Mouse (Mus musculus) heart, postnatal 10 days (tissue): ENCODE data around the gene Islr. TPM values are rescaled to one million over a fixed set of nuclear protein-coding genes. Genes with fewer than 3 reads are reported as not detected.

Experiments used
- DNase-seq, 2 experiments: peaks; one replicate each; pipeline ENCODE4 v3.0.0; 2021
- intact Hi-C: fragments of 180-260 bp; cut with DNase I; formaldehyde crosslinking; loops from one replicate; pipeline ENCODE4 v1.15.1; 2025
- total RNA-seq, 2 experiments: library from RNA; stranded (reverse); gene quantifications; 2 replicates each; pipeline ENCODE4 v1.2.3; 2021

Gene Islr
- total RNA-seq, 2 experiments from 2014 or later = 52.4 to 54.4 TPM

DNA sequence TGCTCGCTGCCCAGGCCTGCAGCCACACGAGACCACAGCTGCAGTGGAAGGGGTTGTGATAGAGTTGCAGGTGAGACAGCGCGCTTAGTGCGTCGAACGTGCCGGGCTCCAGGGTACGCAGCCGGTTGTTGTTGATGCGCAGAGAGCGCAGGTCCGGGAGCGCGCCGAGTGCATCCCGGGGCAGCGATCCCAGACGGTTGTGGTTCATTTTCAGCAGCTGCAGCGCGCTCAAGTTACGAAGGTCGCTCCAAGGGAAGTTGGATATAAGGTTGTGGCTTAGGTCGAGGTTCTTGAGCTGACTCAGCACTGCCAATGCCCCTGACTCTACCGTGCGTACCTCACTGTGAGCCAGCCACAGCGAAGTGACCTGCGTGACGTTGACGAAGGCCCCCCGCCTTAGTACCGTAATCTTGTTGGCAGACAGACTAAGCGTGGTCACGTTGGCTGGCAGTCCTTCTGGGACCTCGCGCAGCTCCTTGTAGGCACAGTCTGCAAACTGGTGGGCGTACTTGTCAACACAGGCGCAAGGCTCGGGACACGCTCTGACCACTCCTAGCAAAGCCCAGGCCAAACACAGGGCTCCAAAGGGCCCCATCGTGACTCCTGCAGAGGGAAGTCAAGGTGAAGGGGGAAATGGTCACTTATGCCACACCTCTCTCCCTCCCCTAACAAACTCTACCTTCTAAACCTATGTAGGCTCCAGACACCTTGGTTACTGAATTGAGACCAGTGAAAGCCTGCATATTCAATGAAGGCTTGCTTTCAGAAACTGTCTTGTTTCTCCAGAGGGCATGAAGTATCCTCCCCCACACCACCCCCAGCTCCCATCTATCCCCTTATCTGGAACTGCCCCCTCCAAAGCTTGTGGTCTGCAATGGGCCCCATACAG, 4.5 kb downstream of the Islr start:
- DNase-seq = peak in 1 of 2 experiments; percentile 34
- intact Hi-C loops = no loop called here

DNA sequence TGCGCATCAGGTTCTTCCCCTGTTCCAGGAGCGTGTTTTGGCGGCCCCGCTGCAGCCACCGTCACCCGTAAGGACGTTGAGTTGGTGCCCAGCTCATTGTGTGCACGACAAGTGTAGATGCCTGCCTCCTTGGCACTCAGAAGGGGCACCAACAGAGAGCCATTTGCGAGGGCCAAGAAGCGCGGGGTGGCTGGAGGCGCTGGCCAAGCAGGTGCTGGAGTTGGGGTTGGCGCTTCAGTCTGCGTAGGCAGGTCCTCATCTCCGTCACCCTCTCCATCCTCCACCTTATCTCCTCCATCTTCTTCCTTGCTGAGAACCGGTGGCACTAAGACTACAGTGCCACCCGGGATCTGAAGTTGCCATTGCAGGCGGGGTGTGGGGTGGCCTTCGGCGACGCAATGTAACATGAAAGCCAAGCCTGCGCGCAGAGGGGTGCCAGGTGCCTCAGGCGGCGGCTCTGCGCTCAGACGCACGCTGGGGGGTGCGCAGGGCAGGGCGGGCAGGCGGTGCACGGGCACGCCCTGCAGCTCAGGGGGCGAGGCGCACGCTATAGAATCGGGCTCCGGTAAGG, 5.2 kb downstream of the Islr start:
- intact Hi-C loops = no loop called here
- DNase-seq = no peak

DNA sequence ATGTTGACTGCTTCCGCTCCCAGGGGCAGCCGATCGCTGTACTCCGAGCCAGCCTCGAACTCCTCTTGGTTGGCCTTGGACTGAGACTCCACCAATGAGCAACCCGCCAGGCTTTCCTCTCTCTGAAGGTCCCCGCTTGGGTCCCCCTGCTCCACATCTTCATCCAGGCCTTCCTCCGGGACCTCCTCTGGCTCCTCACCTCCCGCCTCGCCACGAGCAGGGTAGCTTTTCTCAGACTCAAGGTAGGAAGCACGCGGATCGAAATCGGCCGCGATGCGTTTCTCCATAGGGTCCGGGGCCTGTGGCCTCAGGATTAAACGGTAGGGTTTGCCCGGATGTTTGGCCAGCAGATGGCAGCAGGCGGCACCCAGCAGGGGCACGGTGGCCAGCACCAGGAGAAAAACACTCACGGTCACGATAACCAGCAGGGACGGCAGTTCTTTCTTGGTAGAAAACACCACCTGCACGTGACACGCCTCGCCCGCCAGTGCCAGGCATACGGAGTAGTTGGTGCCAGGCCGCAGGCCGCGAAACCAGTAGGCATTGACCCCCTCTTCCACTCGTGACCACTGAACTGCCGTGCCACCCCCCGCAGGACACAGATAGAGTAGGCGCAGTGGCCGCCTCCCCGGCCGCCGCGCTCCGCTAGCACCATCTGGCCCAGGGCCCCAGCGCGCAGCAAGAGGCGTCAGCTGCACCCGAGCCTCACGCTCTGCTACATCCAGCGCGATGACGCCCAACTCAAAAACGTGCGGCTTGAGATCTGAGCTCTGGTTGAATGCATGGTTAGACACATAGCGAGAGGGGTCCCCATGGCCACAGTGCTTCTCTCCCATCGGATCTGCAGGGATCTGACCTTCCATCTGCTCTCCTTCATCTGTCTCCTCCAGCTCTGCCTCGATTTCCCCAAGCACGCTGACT, 6.1 kb downstream of the Islr start:
- peak; percentile 52 to 66 for DNase-seq

DNA sequence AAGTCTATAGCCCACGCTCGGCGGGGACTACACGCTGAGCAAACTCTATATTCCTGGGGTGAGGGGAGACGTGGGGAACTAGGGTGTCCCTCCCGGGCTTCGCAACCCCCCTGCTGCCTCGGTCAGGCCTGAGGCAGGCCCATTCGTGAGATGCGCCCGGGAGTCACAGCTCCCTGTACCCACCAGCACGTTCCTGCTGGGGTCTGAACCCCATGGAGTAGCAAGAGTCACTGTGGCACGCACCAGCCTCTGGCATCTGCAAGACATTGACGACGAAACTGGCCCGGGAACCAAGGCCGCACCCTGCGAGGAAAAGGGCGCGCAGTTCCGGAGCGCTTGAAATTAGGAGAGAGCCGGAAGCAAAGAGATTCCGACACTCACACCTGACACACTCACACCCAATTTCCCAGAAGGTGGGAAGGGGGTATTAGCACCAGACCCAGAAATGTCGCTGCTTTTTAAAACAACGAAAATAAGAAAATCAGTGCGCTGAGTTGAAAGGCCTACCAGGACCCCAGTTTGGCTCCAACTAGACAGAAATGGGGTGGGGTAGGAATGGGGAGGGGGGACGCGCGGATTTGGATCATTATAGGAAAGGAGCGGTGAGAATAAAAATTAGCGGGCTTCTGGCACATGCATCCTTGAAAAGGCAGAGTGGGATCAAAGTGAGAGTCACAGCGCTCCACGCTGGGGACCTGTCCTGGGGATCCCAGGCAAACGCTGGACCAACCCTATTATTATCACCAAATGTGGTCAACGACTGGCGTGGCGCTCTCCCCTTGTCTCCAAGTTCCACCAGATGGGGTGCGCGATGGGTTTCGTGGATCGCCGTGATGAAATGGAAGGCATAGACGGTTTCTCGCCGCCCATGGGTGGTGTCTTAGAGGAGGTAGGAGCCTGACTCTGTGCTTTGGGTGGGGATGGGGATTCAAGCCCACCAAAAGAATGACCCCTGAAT, 7.2 kb downstream of the Islr start:
- intact Hi-C loops = no loop called here
- DNase-seq = no peak

More for the DNA sequence above, 6.1 kb downstream of the Islr start:
- intact Hi-C loops = no loop called here

DNA sequence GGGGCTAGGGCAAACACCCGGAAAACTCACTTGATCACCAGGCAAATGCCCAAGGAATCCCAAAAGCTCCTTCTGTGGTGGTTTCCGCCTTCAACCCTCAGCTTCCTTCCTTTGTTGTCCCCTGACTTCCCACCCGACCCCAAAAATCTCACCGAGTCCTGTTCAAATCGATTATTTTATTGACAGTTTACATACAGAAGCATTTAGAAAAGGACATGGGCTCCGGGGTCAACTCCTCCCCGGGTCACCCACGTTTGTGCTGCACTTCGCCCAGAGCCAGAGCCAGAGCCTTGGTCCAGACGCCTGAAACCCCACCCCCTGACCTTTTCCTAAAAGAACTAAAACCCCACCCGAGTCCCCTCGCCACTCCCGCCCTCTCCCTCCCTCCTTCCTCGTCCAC, 8.0 kb downstream of the Islr start:
- intact Hi-C loops = no loop called here
- no peak for DNase-seq

DNA sequence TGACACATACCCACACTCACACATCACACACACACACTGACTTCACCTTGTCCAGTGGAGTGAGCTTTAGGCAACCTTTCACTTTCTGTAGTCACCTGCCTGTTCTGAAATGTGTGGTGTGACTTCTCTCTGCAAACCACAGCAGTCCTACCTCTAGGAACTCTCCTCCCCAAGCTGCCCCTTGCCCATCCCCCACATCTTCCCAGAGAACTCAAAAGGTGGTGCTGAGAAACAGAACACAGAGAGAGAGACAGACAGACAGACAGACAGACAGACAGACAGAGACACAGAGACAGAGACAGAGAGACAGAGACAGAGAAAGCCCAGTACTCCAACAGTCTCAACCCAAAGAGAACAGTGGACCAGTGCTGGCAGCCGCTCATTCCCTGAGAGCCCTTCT, 8.4 kb downstream of the Islr start:
- intact Hi-C loops = no loop called here

DNA sequence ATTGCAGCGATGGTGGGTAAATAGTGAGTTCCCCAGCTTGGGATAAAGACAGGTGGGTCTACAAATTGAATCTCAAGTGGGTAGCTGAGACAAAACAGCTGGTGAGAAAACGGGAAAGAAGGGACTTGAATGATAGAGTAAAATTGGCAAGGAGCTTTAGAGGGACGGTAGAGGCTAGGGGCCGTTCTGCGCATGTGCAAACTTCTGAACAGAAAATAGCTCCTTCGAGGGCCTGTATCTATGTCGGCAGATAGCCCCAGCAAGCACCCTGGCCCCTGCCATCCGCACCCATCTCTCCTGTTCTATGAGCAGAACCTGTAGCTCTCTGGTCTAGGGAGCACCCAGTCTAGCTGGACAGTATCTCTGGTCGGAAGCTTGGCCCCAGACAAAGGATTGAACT, 9.9 kb downstream of the Islr start:
- intact Hi-C loops = no loop called here
- no peak for DNase-seq

More for the DNA sequence above, 8.4 kb downstream of the Islr start:
- no peak for DNase-seq

DNA sequence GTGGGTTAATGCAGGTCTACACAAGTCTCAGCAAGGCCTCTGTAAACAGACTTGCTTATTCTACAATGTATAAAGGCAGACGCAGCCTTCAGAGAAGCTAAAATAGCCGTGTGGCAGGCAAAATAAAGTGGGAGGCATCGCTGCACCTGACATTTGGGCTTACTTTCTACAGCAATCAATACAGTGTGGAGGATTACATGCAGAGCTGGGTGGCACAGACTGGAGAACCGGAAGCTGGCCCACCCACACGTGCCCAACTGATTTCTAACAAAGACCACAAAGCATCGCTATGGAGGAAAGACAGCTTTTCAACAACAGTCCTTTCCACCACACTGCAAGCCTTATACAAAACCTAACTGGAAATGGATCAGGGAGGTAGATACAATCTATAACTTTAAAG, 19.6 kb downstream of the Islr start:
- DNase-seq = no peak
- intact Hi-C loops = no loop called here

DNA sequence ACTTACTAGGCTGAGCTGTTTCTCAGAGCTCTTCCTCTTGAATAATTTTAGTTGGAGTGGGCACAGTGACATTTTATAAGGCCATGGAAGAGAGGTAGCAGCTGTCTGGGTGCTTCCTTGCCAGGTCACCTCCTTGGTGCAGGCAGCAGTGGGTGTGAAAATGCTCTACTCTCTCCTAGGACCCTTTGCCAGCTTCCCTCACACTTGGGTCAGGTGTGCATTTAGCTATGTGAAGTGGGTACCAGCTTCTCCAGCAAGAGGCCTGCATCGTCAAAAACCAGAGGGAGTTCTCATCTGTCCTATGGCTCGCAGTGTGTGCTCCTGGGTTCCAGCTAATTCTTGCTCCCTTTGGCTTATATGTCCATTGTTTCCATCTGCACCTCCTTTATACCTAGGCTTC, 24.7 kb downstream of the Islr start:
- intact Hi-C loops = no loop called here
- DNase-seq = no peak

DNA sequence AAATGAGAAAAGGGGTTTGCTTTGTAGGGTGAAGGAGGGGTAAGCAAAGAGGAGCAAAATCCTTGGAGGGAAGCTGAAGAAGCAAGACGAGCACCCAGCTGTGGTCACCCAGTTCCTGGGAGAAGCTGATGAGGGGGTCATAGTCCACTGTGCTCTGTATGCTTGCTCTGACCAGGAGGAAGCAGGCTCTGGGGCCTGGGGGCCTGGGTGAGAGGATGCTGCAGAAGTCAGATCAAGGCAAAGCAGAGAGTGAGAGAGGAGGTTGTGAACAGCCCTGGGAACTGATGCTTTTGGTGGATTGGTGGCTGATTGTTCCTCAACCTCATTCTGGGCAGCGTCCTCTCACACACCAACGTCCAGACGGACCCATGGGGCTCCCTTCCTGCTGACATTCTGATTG, 26.9 kb downstream of the Islr start:
- no peak for DNase-seq
- intact Hi-C loops = no loop called here

DNA sequence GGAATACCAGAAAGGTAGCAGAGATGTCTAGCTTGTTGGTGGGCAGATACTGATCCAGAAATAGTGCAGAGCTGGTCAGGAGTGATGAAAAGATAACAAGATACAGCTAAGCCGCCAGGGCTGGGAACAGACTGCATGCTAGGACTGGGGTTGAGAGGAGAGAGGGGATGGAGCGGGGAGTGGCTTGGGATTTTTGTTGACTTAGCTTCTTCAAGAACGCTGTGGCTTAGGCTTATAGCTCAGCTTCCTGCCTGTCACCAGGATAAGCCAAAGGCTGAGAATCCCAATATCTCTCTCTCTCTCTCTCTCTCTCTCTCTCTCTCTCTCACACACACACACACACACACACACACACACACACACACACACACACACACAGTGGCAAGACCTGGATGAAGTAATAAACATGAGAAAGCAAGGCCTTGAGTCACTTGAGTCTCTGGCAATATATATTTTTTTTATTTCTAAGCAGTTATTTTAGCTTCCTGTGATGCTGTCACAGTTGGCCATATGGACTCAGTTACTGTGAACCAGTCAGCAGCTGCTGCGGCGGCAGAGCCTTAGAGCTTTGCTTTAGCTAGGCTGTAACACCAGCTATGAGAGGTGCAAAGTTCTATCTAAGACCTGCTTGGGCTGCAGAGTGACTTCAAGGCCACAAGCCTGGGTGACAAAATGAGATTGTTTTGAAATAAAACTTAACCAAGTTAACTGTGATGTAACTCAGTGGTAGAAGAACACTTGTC, 28.2 kb downstream of the Islr start:
- DNase-seq = no peak
- intact Hi-C loops = no loop called here

DNA sequence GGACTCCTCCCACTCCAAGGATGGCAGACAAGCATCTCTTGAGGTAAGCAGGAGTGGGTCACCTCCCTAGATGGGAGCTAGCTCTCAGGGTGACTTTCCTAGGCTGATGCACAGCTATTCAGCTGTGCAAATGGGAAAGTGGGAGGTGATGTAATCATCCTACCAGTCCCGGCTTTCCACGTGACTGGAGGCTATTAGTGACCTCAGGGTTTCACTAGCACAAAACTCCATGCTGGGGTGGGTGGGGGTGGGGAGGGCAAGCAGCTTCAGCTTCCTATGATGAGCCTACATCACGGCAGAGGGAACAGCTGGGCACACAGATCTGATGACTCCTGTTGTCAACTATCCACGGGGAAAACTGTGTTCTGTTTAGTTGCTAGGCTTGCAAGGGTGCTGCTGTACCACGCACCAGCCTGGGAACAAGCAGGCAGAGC, 29.3 kb downstream of the Islr start:
- intact Hi-C loops = no loop called here

DNA sequence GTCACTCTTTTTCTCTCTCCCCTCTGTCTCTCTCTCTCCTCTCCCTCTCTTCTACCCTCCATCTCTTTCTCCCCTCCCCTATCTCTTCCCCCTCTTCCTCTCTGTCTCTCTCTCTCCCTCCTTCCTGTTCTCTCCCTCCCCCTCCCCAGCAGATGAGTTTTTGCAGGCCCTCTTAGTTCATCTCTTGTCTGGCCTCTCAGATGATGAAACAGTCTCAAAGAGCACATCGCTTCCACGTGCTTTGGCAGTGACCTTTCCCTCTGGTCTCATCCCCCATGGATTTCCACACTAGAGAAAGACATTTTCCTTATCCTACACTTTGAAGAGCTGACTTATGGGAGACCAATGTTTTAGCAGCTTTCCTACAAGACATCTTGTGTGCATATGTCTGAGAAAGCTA, 31.2 kb downstream of the Islr start:
- DNase-seq = no peak
- intact Hi-C loops = no loop called here

More for the DNA sequence above, 29.3 kb downstream of the Islr start:
- DNase-seq = no peak

DNA sequence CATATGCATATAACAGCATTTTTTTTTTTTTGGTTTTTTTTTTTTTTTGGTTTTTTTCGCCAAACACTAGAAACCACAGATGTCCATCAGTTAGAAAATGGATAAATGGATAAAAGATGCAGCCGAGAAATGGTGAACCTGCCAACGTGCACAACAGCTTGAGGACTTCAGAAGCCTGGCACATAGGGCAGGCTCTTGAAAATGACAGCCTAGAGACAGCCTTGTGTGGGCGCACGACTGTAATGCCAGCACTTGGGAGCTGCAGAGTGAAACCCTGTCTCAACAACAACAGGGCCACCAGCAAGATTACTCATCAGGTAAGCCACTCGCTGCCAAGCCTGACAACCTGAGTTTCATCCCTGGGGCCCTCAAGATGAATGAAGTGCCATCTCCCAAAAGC, 34.7 kb downstream of the Islr start:
- no peak for DNase-seq
- intact Hi-C loops = no loop called here

DNA sequence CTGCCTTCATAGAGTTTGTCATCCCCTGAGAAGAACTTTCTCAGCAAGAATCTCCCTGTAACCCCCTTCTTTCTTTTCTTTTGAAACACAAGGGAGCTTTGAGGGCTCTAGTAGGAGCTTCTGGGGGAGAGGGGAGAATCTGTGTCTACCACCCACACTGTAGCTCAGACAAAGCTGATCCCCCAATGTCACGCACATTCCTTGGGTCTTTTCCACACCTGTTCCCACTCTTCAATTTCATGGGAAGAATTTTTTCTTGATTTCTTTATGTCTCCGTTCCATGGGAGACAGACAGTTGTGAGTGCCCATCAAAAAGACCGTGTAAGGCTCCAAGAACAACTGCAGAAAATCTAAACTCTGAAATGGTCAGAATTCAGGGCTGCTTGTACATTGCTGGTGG, 35.2 kb downstream of the Islr start:
- intact Hi-C loops = no loop called here
- DNase-seq = no peak

DNA sequence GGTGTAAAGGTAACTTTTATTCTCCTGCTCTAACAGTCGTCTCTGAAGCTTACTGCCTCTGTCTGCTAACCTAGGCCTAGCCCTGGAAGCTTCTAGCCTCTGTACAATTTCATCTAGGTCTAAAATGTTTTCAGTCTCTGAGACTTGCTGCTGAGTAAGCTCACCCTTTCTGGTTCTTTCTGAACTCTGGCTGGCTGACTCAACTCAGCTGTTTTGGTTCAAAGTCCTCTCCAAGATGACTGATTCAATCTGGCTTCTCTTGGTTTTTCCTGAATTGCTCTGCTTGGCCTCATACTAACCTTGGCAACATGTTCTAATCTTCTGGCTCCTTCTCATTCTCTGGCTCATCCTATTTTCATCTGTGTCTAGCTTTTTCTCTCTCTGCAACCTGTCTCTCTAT, 38.3 kb downstream of the Islr start:
- DNase-seq = no peak
- intact Hi-C loops = no loop called here

DNA sequence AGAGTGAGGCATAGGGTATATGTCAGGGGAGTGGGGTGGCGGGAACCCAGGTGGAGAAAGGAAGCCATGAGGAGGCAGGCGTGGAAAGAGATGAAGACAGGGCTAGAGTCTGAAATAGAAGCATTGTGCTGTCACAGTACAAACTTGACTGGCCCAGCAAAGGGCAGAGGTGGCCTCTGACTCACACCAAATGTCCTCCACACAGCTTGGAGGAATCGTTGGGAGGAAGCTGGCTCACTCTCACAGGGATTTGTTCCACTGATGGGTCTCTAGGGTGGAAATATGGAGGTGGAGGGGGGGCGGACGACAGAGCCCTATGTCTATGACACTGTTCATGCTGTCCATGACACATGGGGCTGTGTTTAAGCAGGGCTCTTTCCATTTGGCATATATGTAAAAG, 41.0 kb downstream of the Islr start:
- DNase-seq = no peak
- intact Hi-C loops = no loop called here

DNA sequence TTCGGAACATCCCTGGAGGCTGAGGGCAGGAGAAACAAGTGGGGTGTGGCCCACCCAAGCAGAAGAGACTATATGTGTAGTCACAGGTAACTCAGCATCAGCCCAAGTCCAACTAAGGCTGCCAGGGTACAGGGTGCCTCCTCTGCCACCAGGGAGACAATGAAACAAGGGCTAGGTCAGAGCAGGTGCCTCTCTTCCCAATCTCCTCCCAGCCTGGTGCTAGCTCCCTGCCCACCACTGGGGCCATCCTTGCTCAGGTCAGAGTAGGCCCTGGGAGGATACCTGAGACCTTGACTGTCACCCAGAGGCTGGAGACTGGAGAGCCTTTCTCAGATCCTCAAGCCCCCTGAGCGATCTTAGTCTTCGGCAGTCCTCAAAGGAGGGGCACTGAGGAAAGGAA, 41.9 kb downstream of the Islr start:
- DNase-seq = no peak
- intact Hi-C loops = no loop called here

DNA sequence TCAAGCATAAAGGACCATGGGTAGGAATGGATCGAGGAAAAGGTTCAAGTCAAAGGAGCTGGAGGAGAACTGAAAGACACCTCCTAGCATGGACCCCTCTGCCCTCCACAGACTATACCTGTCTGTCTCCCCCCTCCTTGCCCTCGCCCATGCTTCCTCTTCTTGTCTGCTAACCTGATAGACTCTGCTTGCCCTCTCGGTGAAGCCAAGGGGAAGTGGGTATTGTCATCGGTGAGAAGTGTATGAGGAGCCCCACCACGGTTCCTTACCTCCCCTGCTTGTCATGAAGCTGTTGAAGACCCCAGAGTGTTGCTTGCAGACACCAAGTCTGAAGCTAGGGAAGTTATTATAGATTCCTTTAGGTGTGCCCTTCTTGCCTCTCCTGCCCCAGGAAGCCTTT, 43.8 kb downstream of the Islr start:
- no peak for DNase-seq
- intact Hi-C loops = no loop called here

DNA sequence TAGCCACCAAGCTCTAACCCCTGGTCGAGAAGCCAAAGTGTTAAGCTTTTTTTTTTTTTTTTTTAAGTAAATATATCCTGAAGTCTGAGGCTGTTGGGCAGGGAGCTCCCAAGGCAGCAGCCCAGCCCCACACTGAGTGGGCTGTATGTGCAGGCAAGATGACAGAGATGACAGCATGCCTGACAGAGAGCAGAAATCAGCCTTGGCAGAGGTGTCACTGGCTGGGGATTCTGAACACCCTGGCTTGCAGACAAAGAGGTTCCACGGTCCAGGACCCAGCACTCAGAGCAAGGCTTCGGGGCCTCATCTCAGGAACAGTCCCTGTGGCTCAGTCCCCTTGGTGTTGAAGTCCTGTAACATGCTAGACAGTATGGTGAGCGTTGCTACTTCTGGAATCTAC, 44.3 kb downstream of the Islr start:
- DNase-seq = peak; percentile 68 to 75
- intact Hi-C loops = no loop called here
